Mouse (Mus musculus): ENCODE data around the gene Pga5.
A peak's percentile ranks its signal among the peaks of the same experiment; 100 is the strongest.

Pga5 gene

DNA sequence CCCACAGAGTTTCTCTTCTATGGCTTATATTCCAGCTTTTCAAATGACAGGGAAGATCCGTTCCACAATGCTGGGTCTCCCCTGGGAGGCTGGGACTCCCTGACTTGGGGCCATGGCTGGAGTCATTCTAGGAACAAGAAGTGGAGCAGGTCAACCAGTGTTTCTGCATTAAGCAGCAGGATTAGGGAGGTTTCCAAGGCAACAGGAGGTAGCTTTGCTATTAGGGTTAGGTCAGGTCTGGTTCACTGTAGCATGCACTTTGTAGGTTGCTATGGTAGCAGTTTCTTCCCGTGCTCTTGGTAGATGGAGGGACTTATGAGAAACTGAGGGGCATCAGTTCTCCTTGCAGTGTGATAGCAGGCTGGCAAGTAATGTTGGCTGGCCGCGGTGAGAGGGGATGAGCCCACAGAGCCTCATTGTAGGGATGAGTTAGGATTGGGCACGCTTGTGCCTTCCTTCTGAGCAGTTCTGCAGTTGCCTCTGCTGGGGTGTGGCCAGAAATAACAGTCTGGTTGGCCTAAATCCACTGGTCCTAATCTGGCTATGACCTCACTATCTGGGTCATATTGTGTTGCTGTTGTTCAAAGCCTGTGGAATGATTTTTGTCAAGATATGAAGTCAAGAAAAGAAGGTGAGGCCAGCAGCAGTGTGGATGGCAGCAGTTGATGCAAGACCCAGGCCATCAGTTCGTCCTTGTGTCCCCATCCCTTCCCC is 23.3 kb upstream of the Pga5 start:
- DNase-seq = no peak

DNA sequence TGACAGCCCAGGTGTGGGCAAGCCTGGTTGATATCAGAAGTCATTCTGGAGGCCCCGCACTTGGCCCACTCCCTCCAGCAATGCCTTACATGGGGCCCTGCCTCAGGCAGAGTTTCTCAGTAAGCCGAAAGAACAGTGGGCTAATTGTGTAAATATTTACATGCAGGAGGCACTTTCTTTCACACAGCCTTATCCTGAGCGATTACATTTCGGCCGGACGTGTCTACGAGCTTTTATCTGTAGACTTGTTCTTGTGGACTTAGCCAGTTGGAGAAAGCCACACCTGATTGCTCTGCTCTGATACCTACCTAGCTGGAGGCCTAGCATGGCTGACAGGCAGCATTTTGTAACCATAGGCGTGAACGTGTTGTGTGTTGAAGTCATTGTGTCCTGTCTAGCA is 22.0 kb upstream of the Pga5 start:
- no peak for DNase-seq

DNA sequence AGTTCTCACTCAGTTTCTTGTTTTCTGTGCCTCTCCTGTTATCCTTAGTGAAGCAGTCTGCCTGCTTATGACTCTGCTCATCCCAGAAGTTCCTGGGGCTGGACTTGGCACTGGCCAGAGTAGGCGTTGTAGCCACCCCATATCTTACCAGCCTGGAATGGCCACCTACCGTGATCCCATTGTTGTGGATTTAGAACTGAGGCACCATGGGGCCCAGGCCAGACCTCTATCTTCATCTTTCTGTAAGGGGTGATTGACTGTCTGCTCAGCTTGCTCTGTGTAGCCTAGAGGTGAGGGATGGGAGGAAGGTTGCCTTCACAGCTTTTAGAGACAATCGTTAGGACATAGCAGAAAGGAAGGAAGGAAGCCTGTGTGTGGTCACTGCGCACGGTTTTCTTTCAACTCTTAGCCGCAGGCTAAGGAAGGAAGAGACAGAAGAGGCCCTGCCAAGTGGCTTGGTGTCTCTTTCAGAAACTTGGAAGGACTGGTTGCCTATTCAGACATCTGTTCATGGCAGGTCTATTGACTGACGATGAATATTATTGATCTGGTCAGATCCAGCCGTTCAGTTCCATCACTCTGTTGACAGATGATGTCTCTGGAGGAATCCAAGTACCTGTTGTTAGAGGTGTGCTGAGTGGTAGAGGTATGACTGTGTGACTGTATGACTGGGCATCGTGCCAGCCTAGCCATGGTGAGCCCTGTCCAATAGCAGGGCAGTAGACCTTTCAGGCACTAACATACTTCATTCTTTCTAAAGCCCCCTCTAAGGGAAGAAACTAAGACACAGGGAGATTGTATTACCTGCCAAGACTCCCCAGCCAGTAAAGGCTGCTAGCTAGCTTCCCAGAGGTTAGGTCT is 20.5 kb upstream of the Pga5 start:
- DNase-seq = no peak

DNA sequence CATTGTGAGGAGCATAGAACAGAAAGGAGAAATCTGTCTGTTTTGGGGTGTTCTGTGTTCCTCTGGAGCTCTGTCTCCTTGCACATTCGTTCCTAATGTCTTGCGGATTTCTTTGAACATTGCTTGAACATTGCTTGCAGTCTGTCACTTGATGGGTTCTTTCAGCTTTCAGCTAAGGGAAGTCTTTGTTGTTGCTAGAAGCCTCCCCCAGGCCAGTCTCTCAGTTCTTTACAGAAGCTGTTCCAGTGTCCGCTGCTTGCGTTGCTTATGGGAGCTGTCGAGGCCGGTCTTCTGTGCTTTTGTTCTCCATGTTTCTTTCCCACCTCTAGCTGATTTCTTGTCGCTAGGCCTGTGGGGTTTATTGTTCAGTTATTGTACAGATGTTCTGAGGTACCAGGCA is 17.9 kb upstream of the Pga5 start:
- DNase-seq = no peak

DNA sequence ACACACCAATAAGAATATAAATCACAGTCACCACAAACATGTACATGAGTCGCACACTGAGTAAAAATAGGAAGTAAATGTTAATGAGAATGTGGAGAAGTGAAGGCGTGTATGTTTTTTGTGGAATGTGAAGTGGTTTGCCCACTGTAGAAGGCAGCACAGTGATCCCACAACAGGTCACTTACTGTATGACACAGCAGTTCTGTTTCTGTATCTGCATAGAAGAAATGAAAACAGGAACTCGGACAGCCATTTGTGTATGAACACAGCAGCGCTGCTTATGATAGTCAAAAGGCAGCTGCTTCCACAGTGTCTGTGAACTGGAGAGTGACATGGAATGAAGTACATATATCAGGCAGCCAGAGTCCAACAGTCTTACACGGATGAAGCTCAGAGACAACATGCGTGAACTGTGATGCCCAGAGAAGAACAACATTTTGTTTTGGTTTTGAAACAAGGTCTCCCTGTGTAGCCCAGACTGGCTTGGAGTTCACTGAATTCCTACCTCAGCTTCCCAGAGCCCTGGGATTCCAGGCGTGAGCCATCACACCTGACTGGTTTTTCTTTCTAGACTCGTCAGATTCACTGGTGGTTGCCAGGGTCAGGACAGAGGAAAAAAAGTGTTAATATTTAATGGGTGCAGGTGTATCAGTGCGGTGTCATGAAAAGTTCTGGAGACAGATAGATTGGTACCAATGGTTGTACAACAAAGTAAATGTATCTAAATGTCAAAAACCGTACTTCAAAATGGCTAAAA is 16.2 kb upstream of the Pga5 start:
- DNase-seq = no peak

DNA sequence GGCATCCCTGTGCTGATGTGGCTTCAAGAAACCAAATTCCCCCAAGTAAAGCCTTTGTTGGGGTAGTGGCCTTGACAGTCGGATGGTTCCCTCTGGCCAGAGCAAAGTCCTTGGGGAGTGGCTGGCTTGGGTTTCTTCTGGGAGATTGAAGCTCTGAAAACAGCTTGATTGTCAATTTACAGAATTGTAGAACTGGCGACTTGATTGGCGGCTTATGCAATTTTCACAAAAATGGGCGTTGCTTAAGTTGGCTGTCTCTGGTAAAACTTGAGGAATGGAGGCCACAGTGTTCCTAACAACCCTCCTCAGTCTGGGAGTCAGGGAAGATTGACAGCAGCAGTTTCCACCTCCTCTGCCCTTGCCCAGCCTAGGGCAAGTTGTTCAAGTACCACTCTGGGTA is 14.5 kb upstream of the Pga5 start:
- DNase-seq = no peak

DNA sequence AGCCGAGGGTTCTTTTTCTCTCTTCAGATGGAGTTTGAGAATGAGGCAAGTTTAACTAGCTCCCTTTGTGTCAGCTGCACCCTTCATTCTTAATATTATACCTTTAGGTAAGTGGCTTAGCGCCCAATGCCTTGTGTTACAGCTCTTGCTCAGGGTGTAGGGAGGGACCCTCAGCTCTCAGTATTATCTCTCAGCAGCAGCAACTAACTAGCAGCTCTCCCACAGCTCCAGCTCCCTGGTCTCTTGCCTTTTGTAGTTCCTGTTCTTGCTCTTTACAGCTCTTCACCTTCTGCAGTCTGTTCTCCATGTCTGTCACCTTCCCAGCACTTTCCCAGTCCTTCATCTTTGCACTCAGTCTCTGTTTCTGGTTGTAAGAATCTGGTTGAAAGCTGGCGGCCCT is 13.8 kb upstream of the Pga5 start:
- DNase-seq = no peak

DNA sequence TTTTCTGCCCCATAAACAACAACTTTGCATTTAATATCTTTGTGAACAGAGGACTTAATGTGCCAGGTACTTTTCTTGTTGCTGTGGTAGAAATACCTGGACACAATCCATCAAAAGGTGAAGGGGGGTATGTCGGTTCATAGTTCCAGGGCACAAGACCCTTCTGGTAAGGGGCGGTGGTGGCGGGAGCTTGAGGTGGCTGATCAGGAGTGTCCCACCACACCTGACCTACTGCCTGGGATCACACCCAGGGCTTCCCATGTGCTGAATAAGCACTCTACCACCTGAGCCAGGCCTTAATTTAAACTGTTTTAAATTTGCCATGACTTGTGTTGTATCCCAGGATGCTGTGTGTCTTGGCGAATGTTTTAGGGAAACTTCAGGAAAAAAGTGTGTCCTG is 13.2 kb upstream of the Pga5 start:
- DNase-seq = no peak

DNA sequence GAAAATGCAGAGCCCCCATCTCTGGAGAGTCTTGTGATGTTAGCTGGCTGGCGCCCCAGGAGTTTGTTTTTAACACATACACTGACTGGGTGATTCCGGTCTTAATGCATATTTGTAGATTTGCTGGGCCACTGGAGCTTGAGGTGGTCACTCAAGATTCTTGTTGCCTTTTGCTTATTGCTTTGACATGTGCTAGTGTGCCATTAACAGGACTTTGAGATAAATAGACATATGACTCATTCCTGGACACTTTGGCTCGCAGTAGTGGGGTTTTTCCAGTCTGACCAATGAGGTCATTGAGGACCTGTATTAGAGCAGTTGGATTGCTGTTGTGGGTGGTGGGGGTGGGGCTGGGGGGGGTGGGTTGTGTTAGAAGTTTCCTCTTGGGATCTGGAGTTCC is 12.5 kb upstream of the Pga5 start:
- DNase-seq = no peak

DNA sequence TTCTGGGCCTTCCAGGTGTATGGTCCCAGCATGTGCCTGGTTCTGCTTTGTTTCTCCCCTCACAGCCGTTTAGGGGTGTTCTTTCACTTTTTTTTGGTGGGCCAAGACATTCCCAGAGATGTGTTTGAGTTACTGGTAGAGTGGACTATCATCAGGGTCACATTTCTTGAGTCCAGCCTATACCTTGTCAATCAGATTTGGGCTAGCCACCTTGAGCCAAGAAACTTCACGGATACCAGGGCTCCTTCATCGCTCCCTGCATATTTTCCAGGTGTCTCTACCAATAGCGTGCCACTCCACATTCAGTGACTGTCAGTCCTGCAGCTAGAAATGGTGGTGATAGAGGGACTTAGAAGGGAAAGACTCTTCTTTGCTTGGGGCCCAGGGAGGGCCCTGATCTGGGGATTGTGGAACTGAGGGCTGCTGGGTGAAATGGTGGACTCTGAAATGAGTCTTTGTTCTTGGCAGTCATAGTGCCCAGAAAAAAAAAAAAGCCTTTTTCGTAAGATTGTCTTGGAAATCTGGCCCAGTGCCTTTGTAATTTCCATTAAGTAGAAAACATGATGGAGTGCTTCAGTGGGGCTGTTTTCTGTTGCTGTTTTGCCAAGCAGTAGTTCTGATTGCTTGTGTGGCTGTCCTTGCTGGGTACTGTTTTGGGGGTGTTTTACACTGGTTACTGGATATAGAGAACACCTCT is 11.7 kb upstream of the Pga5 start:
- DNase-seq = no peak

DNA sequence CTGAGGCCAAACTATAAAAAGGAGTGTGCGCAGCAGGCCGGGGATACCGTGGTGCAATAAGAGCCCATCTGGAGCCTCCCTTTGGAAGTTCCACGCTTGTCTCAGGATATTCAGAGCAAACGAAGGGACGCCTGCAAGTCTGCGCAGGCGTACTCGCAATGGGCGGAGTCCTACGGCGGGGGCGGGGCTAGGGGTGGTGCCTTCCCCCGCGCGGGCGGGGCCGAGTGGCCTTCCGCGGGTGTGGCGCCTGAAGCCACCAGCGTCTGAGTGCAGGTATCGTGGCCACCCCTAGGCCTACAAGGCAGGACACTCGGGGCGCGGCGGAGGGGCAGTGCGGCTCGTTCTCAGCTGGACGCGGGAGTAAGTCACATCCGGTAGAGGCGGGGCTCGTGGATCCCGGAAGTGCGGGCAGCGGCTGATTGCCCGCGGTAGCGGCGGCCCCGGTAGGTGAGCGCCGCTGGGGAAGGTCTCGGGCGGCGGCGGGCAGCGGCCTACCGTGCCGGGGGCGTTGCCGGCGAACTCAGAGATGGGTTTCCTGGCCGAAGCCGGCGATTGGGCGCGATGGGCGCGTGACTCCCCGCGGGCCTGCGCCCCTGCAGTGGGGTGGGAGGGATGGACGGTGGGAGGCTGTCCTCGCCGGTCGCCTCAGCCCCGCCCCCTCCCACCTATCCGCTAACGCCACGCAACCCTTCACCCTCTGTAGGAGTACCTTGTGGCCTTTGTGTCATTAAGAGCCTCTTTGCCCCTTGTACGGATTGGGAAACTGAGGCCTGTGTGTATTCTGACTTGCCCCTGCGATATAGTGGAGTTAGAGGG is 10.9 kb upstream of the Pga5 start, which contains the start of gene Vps37c:
TSS of gene Vps37c (plus strand) at position 199 of the 816 bp plus-strand sequence.
- peak; percentile 94 for DNase-seq

DNA sequence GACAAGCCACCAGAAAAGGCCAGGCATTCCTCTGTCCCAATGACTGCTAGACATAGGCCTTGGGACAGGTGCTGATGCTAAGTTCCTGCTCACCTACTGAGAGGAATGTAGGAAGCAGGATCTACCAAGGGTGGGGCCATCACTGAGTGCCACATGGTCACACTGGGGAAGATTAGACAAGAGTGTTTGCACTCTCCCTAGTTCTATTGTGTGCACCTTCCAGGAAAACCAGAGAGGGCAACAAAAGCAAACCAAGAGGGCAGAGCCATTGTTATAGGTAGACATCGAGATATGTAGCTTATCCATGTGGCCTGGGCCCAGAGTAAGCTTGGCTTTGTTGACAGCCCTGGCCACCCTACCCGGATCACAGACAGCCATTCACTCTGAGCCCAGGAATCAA is 7.9 kb upstream of the Pga5 start:
- no peak for DNase-seq

DNA sequence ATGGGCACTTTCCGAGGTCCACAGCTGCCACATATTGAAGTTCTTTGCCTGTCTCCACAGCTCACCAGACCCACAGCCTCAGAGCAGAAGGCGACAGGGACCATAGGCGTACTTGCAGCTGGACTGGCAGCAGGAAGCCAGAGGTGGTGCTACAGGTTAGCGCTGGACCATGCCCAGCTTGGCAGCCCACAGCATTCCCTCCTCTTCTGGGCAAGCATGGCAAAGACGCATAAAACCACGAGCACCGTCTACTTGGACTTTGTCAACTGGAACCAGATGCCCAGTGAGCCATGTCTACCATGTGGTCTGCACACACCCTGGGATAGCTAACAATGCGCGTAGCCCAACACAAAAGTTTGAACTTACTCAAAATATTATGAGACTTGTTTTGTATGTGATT is 7.2 kb upstream of the Pga5 start:
- no peak for DNase-seq

DNA sequence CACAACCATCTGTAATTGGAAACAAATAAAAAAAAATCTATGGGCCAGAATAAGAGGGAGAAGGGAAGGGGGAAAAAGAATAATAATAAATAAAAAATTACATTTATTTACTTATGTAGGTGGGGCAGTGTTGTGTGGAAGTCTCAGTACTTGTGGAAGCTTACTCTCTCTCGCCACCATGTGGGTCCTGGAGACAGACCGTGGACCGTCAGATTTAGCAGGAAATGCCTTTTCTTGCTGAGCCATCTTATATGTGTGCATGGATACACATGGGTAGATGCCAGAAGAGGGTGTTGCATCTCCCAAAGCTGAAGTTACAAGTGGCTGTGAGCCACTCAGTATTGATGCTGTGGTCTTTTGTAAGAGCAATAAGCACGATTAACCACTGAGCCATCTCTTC is 3.7 kb upstream of the Pga5 start:
- DNase-seq = no peak

DNA sequence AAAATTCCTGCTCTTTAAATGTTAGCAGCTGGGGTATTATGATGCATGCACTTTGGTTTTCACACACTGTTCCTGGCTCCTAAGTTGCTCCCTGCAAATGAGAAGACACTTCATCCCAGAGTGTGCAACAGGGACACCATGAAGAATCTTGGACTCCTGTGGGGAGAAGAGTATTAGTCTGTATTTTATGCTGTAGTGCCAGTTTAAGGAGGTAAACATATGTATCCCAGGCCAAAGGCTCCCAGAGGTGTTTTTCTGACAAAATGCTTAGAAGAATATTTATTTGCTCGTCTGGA is 849 bp upstream of the Pga5 start:
- DNase-seq = no peak

DNA sequence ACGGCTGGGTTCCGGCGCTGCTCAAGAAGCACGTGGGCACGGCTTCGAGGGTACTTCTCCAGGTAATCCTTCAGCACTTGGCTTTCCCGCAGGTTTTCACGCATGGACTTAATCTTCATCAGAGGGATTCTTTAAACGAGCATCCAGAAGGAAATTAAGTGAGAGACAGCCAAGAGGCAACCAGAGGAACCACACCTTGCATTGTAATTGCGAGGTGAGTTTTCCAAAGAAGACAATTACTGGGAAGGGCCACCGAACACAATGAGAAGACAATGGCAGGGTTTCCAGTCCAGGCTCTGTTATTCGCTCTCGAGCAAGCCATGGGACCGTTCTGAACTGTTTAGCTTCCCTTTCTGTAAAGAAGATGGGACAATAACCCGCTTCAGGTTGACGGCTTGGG is 1.2 kb downstream of the Pga5 start:
- no peak for DNase-seq

DNA sequence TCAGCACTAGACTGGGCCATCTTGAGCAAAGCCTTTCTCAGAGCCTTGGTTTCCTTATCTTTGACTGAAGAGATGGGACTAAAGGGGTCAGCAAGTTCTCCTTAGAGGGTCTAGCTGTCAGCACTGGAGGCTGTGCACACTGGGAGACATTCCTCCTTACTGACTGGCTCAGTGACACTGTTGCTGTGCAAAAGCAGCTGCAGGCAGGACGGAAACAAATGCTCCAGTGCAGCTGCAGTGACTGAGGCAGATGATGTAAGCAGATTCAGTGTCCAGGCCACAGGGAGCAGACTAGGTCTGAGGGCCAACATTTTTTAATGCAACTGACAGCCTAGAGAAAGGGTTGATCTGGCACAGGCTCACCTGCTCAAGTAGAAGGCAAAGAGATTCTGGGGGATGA is 4.6 kb downstream of the Pga5 start:
- no peak for DNase-seq

DNA sequence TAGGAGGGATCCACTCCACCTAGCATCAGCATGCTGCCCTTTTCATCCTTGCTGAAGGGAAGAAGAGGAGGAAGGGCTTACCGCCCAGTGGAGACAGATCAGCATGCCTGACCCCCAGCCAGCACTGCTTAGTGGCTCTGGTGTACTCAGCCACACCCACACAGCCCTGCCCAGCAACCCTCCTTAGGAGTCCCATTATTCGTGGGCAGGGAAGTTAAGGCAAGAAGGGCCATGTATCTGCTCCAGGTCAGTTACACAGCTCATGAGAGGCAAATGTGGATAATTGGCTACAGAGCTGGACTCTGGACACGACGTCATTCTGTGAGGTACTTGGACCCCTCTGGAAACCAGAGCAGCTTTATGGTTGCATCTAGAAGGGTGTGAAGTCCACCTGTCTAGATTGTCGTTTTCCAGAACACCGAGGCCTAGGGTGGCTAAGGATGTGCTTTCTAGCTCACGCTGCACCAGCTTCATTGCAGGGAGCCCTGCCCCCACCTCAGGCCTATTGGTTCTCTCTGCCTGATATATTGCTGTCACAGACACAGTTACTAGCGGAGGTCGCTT is 5.9 kb downstream of the Pga5 start:
- no peak for DNase-seq

DNA sequence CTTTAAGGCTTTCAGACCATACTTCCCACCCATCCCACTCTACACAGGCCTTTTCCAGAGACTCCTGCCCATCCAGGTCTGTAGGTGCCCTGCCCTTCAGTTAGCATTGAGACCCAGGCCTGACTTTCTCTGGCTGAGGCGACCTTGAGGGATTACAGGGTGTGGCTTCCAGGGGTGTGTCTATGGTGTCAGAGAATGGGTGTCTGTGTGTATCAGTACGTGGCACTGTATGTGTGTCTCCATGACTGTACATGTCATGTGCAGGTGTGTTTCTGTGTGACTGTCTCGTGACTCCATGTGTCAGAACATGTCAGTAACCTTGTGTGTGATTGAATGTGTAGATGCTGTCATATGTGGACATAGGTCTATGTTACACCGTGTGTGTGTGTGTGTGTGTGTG is 6.6 kb downstream of the Pga5 start:
- DNase-seq = no peak

DNA sequence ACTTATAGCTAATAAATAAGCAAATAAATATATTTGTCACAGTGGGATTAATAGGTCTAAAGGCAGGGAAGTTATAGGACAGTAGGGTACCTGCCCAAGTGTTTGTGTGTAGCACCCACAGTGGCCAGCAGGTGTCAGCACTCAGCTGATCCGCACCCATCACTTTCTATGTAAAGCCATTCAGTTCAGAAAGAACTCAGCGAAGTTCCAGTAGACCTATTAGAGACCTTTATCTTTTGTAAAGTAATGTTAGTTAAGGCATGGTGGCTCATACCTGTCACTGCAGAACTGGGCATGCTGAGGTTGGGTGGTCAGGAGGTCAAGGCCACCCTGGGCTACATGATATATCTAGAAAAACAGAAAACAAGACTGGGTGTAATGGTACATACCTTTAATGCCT is 12.4 kb downstream of the Pga5 start:
- DNase-seq = peak; percentile 75

DNA sequence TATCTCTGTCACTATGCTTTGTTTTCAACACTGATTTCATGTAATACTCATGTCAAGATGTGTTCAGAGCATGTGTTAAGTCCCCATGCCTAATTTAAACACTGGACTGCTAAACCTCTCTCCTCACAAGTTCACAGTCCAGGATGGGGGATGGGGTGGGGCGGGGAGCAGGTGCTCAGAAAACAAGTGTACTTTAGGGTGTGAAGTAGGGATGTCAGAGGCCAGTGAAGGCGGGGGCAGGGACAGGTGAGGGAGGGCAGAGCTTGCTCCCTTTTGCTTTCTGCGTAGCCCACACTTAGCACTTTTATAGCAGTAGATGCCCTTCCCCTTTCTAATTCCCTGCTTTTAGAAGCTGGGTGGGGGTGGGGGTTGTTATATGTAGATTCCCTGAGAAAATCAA is 12.8 kb downstream of the Pga5 start:
- no peak for DNase-seq

DNA sequence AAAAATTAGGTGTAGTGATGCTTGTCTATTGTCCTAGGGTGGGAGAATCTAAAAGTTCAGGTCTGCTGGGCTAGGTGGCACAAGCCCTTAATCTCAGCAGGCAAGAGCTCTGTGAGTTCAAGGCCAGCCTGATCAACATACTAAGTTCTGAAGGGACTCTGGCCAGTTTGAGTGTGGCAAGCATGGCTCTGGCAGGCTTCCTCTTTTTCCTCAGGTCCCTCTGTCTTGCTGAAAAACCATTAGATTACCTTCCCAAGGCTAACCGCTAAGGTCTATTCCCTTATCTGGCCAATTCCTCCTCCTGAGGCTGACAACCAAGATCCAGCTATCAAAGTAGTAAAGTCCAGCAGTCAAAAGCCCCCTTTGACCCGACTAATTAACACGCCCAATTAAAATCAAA is 15.2 kb downstream of the Pga5 start:
- DNase-seq = no peak
